Comparison of ENCODE assay signal across 8 mouse cellular contexts in the genomic region with DNA sequence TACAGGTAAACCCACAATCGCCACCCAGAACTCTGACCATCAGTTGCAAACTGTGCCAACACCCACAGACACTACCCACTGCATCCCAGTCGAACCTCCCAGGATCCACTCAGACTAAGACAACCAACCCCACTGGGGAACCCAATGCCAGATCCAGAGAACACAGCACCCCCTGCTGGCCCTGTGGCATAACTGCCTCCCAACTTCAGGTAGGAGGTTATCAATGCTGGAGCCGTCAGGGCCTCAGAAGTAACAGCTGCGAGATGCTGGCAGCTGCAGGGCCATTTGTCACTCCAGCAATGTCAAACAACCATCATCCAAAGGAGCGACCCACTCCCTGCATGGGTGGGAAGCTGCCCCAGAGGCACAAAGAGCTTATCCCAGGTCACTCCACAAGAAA. TPM values are rescaled to one million over a fixed set of nuclear protein-coding genes. Genes with fewer than 3 reads are reported as not detected.
A peak's percentile ranks its signal among the peaks of the same experiment; 100 is the strongest.
DNase-seq lines count a peak whose midpoint lies in the region; ATAC-seq and TF ChIP-seq lines count a peak whose summit lies in the region.

No protein-coding gene starts in this region.

- peak; percentile 63 for TF ChIP-seq CTCF in gastrocnemius, adult 2 months (IDR thresholded peaks at IDR 0.05)
- peak; percentile 70 for TF ChIP-seq CTCF in intestine, postnatal 0 days (IDR thresholded peaks at IDR 0.05; ENCODE audit: low read depth)

- H3K36me3 ChIP-seq in intestine, postnatal 0 days (ENCODE audit: control insufficient read depth, insufficient read depth) = no peaks in the 10 kb centered on the region

- no peak for DNase-seq in gastrocnemius, adult 2 months
- no peak for DNase-seq in gastrocnemius, postnatal 4 days (ENCODE audit: low spot score in 2 of 2)
- peak; percentile 33 for DNase-seq in A20 (ENCODE audit: low read depth, low spot score)
- peak; percentile 22 for DNase-seq in embryo, embryonic 11 days
- DNase-seq in naive thymus-derived CD4-positive, alpha-beta T cell, adult 2 months (ENCODE audit: low read depth) = peak; percentile 72
- DNase-seq in cerebellum, adult 11 months = no peak
- no peak for DNase-seq in kidney, adult 8-10 months

- H3K27ac ChIP-seq in gastrocnemius, adult 2 months = no peak overlapping the region
- no peak overlapping the region for H3K27ac ChIP-seq in intestine, postnatal 0 days (ENCODE audit: low read depth, low read length)

- H3K4me1 ChIP-seq in intestine, postnatal 0 days (replicated peaks; ENCODE audit: control insufficient read depth, insufficient read depth, low read length) = no peaks in the 10 kb centered on the region

- ATAC-seq in intestine, postnatal 0 days = no peak

- H3K9ac ChIP-seq in intestine, postnatal 0 days (ENCODE audit: low read depth, low read length) = no peak overlapping the region

- no peaks in the 10 kb centered on the region for H3K9me3 ChIP-seq in intestine, postnatal 0 days (ENCODE audit: control insufficient read depth)

- H3K4me2 ChIP-seq in intestine, postnatal 0 days (replicated peaks; ENCODE audit: low read depth) = no peak overlapping the region

- no peaks in the 10 kb centered on the region for H3K27me3 ChIP-seq in intestine, postnatal 0 days (replicated peaks; ENCODE audit: control insufficient read depth, insufficient read depth, low read length)

- WGBS in intestine, postnatal 0 days = 40% methylated on average over 5 of the region's 5 CpGs

- intact Hi-C loops in gastrocnemius, adult 2 months (cut with DNase I) = loop anchor here (5.0 kb wide), 2 partner anchors 830 to 916 kb away; no protein-coding TSS in a partner anchor

- H3K4me3 ChIP-seq in gastrocnemius, adult 2 months = no peak overlapping the region; the same call in 1 of the 2 replicates
- no peak overlapping the region for H3K4me3 ChIP-seq in intestine, postnatal 0 days (ENCODE audit: low read depth, low read length)

RNA-seq across cellular contexts. Expression of gene Eif1, which starts 21.9 kb away (rescaled TPM):
- 1,000 to 10,000 TPM; 1,442 to 1,567 TPM for total RNA-seq in gastrocnemius, adult 2 months (2021)
- 100 to 1,000 TPM; 842 to 874 TPM for total RNA-seq in gastrocnemius, postnatal 4 days (2021)
- polyA plus RNA-seq in intestine, postnatal 0 days (2015; fragmentation: Nextera tagmentation; extraction: Ambion mirVana) = 1,650 and 1,730 TPM in 2 replicates

RNA-seq across cellular contexts. Expression of gene Krt42, which starts 28.1 kb away (rescaled TPM):
- not detected for total RNA-seq in gastrocnemius, adult 2 months (2021)
- not detected for total RNA-seq in gastrocnemius, postnatal 4 days (2021)
- polyA plus RNA-seq in intestine, postnatal 0 days (2015; fragmentation: Nextera tagmentation; extraction: Ambion mirVana) = 0.12 and 0.18 TPM in 2 replicates

RNA-seq across cellular contexts. Expression of gene Gast, which starts 36.4 kb away (rescaled TPM):
- not detected for total RNA-seq in gastrocnemius, adult 2 months (2021)
- not detected for total RNA-seq in gastrocnemius, postnatal 4 days (2021)
- polyA plus RNA-seq in intestine, postnatal 0 days (2015; fragmentation: Nextera tagmentation; extraction: Ambion mirVana) = 1.1 and 5.0 TPM in 2 replicates

RNA-seq across cellular contexts. Expression of gene Krt17, which starts 37.0 kb away (rescaled TPM):
- total RNA-seq in gastrocnemius, adult 2 months (2021) = not detected
- total RNA-seq in gastrocnemius, postnatal 4 days (2021) = under 1 TPM; 0.29 to 0.44 TPM
- 5.3 and 7.8 TPM in 2 replicates for polyA plus RNA-seq in intestine, postnatal 0 days (2015; fragmentation: Nextera tagmentation; extraction: Ambion mirVana)

RNA-seq across cellular contexts. Expression of gene Krt16, which starts 49.1 kb away (rescaled TPM):
- total RNA-seq in gastrocnemius, adult 2 months (2021) = not detected
- under 1 TPM in 1 of 2 experiments, not detected in 1; 0.29 TPM for total RNA-seq in gastrocnemius, postnatal 4 days (2021)
- not detected in 2 replicates for polyA plus RNA-seq in intestine, postnatal 0 days (2015; fragmentation: Nextera tagmentation; extraction: Ambion mirVana)

Comparison
In these comparisons a context has a peak if more than half of its experiments do, and no peak if none do; other contexts are left out.
1. DNase-seq: peak in A20 (single experiment), embryo, embryonic 11 days (single experiment) and naive thymus-derived CD4-positive, alpha-beta T cell, adult 2 months (single experiment); none in gastrocnemius, adult 2 months (single experiment), gastrocnemius, postnatal 4 days (0 of 2), cerebellum, adult 11 months (single experiment) and kidney, adult 8-10 months (0 of 2).